Mouse (Mus musculus): ENCODE measurements around the gene Krt24. TPM values are rescaled to one million over a fixed set of nuclear protein-coding genes. Genes with fewer than 3 reads are reported as not detected.
"Not testable (repeated sequence)": the region's sequence is repeated elsewhere in the genome, so short reads cannot be mapped to it uniquely, and the experiment has no call there.

Gene Krt24
- polyA plus RNA-seq, 1 experiment = 0.44 TPM

GRCm38 (mm10) chr11:99253893-99254292 is 31.2 kb downstream of the Krt24 start:
- H3K27ac ChIP-seq (ENCODE audit: insufficient read depth, low read length) = no peak overlapping the region
- H3K4me3 ChIP-seq (replicated peaks; ENCODE audit: insufficient read depth, low read depth, low read length) = no peak overlapping the region
- TF ChIP-seq POLR2A (IDR thresholded peaks at IDR 0.05; ENCODE audit: borderline replicate concordance, insufficient read depth, low read length) = no peak
- TF ChIP-seq CTCF (IDR thresholded peaks at IDR 0.05; ENCODE audit: borderline replicate concordance, insufficient read depth, low read depth, low read length) = peak; percentile 10; the same call in 1 of the 2 replicates
- DNase-seq = no peak
- H3K4me1 ChIP-seq (ENCODE audit: control insufficient read depth, insufficient read depth, low read length) = peaks cover 22% of the 10 kb centered on the region
- 69% methylated on average over 2 of the region's 2 CpGs for WGBS
- no peaks in the 10 kb centered on the region for H3K27me3 ChIP-seq (ENCODE audit: control insufficient read depth, insufficient read depth, low read length)

- Histone ChIP-seq H3K4me3 (replicated peaks; ENCODE audit: insufficient read depth, low read depth, low read length) (no peak overlapping the region), H3K4me1 (ENCODE audit: control insufficient read depth, insufficient read depth, low read length) (peaks cover 22% of the 10 kb centered on the region), H3K27me3 (ENCODE audit: control insufficient read depth, insufficient read depth, low read length) (no peaks in the 10 kb centered on the region), H3K27ac (ENCODE audit: insufficient read depth, low read length) (peak overlapping the region; percentile 75)
- WGBS = 9% methylated on average over 8 of the region's 8 CpGs
- no peak for TF ChIP-seq POLR2A (IDR thresholded peaks at IDR 0.05; ENCODE audit: borderline replicate concordance, insufficient read depth, low read length)
- no peak for TF ChIP-seq CTCF (IDR thresholded peaks at IDR 0.05; ENCODE audit: borderline replicate concordance, insufficient read depth, low read depth, low read length)
- peak; percentile 45 to 60 for DNase-seq
Observed at GRCm38 (mm10) chr11:99252671-99253070, 32.4 kb downstream of the Krt24 start.

- H3K4me1 ChIP-seq (ENCODE audit: control insufficient read depth, insufficient read depth, low read length) = peaks cover 22% of the 10 kb centered on the region
- no peak for DNase-seq
- no peak overlapping the region for H3K27ac ChIP-seq (ENCODE audit: insufficient read depth, low read length)
- no peak overlapping the region for H3K4me3 ChIP-seq (replicated peaks; ENCODE audit: insufficient read depth, low read depth, low read length)
- TF ChIP-seq POLR2A (IDR thresholded peaks at IDR 0.05; ENCODE audit: borderline replicate concordance, insufficient read depth, low read length) (no peak), CTCF (IDR thresholded peaks at IDR 0.05; ENCODE audit: borderline replicate concordance, insufficient read depth, low read depth, low read length) (no peak)
- H3K27me3 ChIP-seq (ENCODE audit: control insufficient read depth, insufficient read depth, low read length) = no peaks in the 10 kb centered on the region
- WGBS = 85% methylated on average over 3 of the region's 3 CpGs
Observed at GRCm38 (mm10) chr11:99250666-99251065, 34.4 kb downstream of the Krt24 start.

GRCm38 (mm10) chr11:99250241-99250640 is 34.8 kb downstream of the Krt24 start:
- peak; percentile 27 to 40 for DNase-seq
- WGBS = 13% methylated on average over 5 of the region's 5 CpGs
- TF ChIP-seq CTCF (IDR thresholded peaks at IDR 0.05; ENCODE audit: borderline replicate concordance, insufficient read depth, low read depth, low read length) (no peak), POLR2A (IDR thresholded peaks at IDR 0.05; ENCODE audit: borderline replicate concordance, insufficient read depth, low read length) (no peak)
- Histone ChIP-seq H3K4me3 (replicated peaks; ENCODE audit: insufficient read depth, low read depth, low read length) (no peak overlapping the region), H3K4me1 (ENCODE audit: control insufficient read depth, insufficient read depth, low read length) (peaks cover 22% of the 10 kb centered on the region), H3K27me3 (ENCODE audit: control insufficient read depth, insufficient read depth, low read length) (no peaks in the 10 kb centered on the region), H3K27ac (ENCODE audit: insufficient read depth, low read length) (peak overlapping the region; percentile 44; the same call in 1 of the 2 replicates)

- 65% methylated on average over 4 of the region's 4 CpGs for WGBS
- peaks cover 22% of the 10 kb centered on the region for H3K4me1 ChIP-seq (ENCODE audit: control insufficient read depth, insufficient read depth, low read length)
- no peaks in the 10 kb centered on the region for H3K27me3 ChIP-seq (ENCODE audit: control insufficient read depth, insufficient read depth, low read length)
- TF ChIP-seq CTCF (IDR thresholded peaks at IDR 0.05; ENCODE audit: borderline replicate concordance, insufficient read depth, low read depth, low read length) (peak; percentile 82), POLR2A (IDR thresholded peaks at IDR 0.05; ENCODE audit: borderline replicate concordance, insufficient read depth, low read length) (no peak)
- peak; percentile 53 to 70 for DNase-seq
- no peak overlapping the region for H3K27ac ChIP-seq (ENCODE audit: insufficient read depth, low read length)
- H3K4me3 ChIP-seq (replicated peaks; ENCODE audit: insufficient read depth, low read depth, low read length) = no peak overlapping the region
Observed at GRCm38 (mm10) chr11:99249115-99249514, 35.9 kb downstream of the Krt24 start.

GRCm38 (mm10) chr11:99247916-99248315 is 37.1 kb downstream of the Krt24 start:
- H3K4me1 ChIP-seq (ENCODE audit: control insufficient read depth, insufficient read depth, low read length) = peaks cover 18% of the 10 kb centered on the region
- H3K27me3 ChIP-seq (ENCODE audit: control insufficient read depth, insufficient read depth, low read length) = no peaks in the 10 kb centered on the region
- no peak overlapping the region for H3K27ac ChIP-seq (ENCODE audit: insufficient read depth, low read length)
- TF ChIP-seq POLR2A (IDR thresholded peaks at IDR 0.05; ENCODE audit: borderline replicate concordance, insufficient read depth, low read length) (no peak), CTCF (IDR thresholded peaks at IDR 0.05; ENCODE audit: borderline replicate concordance, insufficient read depth, low read depth, low read length) (no peak)
- no peak overlapping the region for H3K4me3 ChIP-seq (replicated peaks; ENCODE audit: insufficient read depth, low read depth, low read length)
- 95% methylated on average over 4 of the region's 4 CpGs for WGBS
- DNase-seq = no peak

- not testable (repeated sequence) for DNase-seq; H3K27me3 ChIP-seq (ENCODE audit: control insufficient read depth, insufficient read depth, low read length)
- Histone ChIP-seq H3K27ac (ENCODE audit: insufficient read depth, low read length) (peak overlapping the region; percentile 95; the same call in 1 of the 2 replicates), H3K4me1 (ENCODE audit: control insufficient read depth, insufficient read depth, low read length) (peaks cover 10% of the 10 kb centered on the region; the same call in 1 of the 2 replicates), H3K4me3 (replicated peaks; ENCODE audit: insufficient read depth, low read depth, low read length) (peak overlapping the region; percentile 97)
- 33% methylated on average over 3 of the region's 3 CpGs for WGBS
Observed at GRCm38 (mm10) chr11:99244519-99244918, 40.5 kb downstream of the Krt24 start.

GRCm38 (mm10) chr11:99243820-99244374 is 41.2 kb downstream of the Krt24 start, which contains the start of gene Krt222:
Gene Krt222, minus strand, starts transcription at chr11:99244085.
- H3K4me3 ChIP-seq (replicated peaks; ENCODE audit: insufficient read depth, low read depth, low read length) = peak within 1 kb of the TSS; percentile 97
- WGBS = 2% methylated on average over 17 of the region's 17 CpGs
- peak; percentile 81 to 82 for DNase-seq
- H3K27ac ChIP-seq (ENCODE audit: insufficient read depth, low read length) = peak within 1 kb of the TSS; percentile 95
- no peaks in the 10 kb centered on the region for H3K27me3 ChIP-seq (ENCODE audit: control insufficient read depth, insufficient read depth, low read length)
- TF ChIP-seq POLR2A (IDR thresholded peaks at IDR 0.05; ENCODE audit: borderline replicate concordance, insufficient read depth, low read length) (peak; percentile 64; the same call in 1 of the 2 replicates), CTCF (IDR thresholded peaks at IDR 0.05; ENCODE audit: borderline replicate concordance, insufficient read depth, low read depth, low read length) (no peak)
- peaks cover 7% of the 10 kb centered on the region; the same call in 1 of the 2 replicates for H3K4me1 ChIP-seq (ENCODE audit: control insufficient read depth, insufficient read depth, low read length)

Measured in cerebellum, adult 2 months (tissue).